Mouse (Mus musculus): ENCODE results near the gene Pvalb. TPM values are rescaled to one million over a fixed set of nuclear protein-coding genes. Genes with fewer than 3 reads are reported as not detected.

The Pvalb gene
- polyA plus RNA-seq, 1 experiment from 2014 or later = 4.6 TPM

- ATAC-seq (ENCODE audit: insufficient number of reproducible peaks, low FRiP score, low TSS enrichment, low read depth) (no peak), DNase-seq (ENCODE audit: low spot score) (no peak)
- Histone ChIP-seq H3K4me2 (ENCODE audit: low read depth, severe bottlenecking) (no peak overlapping the region), H3K9me3 (ENCODE audit: control insufficient read depth, low read length) (no peaks in the 10 kb centered on the region), H3K36me3 (ENCODE audit: control insufficient read depth, insufficient read depth, low read length) (no peaks in the 10 kb centered on the region), H3K27ac (replicated peaks; ENCODE audit: low read depth, low read length) (no peak overlapping the region), H3K9ac (ENCODE audit: low read length) (no peak overlapping the region), H3K4me1 (ENCODE audit: control insufficient read depth, insufficient read depth, low read length) (no peaks in the 10 kb centered on the region), H3K4me3 (ENCODE audit: low read depth, low read length) (no peak overlapping the region), H3K27me3 (ENCODE audit: control insufficient read depth, insufficient read depth, low read length) (peaks cover 3% of the 10 kb centered on the region; the same call in 1 of the 2 replicates)
- WGBS = 82% methylated on average over 4 of the region's 4 CpGs
Observed at GRCm38 (mm10) chr15:78210203-78210602, 4.0 kb upstream of the Pvalb start.

- peaks cover 25% of the 10 kb centered on the region for H3K27me3 ChIP-seq (ENCODE audit: control insufficient read depth, insufficient read depth, low read length)
- no peak for DNase-seq (ENCODE audit: low spot score)
Observed at GRCm38 (mm10) chr15:78205192-78205591, 1.0 kb downstream of the Pvalb start.

GRCm38 (mm10) chr15:78204053-78204847 is 1.9 kb downstream of the Pvalb start:
- H3K4me3 ChIP-seq (ENCODE audit: low read depth, low read length) = peak overlapping the region; percentile 24
- H3K4me1 ChIP-seq (ENCODE audit: control insufficient read depth, insufficient read depth, low read length) = no peaks in the 10 kb centered on the region
- H3K27ac ChIP-seq (replicated peaks; ENCODE audit: low read depth, low read length) = no peak overlapping the region
- ATAC-seq (ENCODE audit: insufficient number of reproducible peaks, low FRiP score, low TSS enrichment, low read depth) (no peak), DNase-seq (ENCODE audit: low spot score) (peak; percentile 62)
- H3K36me3 ChIP-seq (ENCODE audit: control insufficient read depth, insufficient read depth, low read length) = no peaks in the 10 kb centered on the region
- H3K27me3 ChIP-seq (ENCODE audit: control insufficient read depth, insufficient read depth, low read length) = peaks cover 25% of the 10 kb centered on the region
- no peaks in the 10 kb centered on the region for H3K9me3 ChIP-seq (ENCODE audit: control insufficient read depth, low read length)
- H3K4me2 ChIP-seq (ENCODE audit: low read depth, severe bottlenecking) = peak overlapping the region; percentile 45; the same call in 1 of the 2 replicates
- H3K9ac ChIP-seq (ENCODE audit: low read length) = no peak overlapping the region; the same call in 1 of the 2 replicates
- WGBS = 2% methylated on average over 41 of the region's 41 CpGs

More at GRCm38 (mm10) chr15:78205192-78205591, 1.0 kb downstream of the Pvalb start:
- Histone ChIP-seq H3K4me2 (ENCODE audit: low read depth, severe bottlenecking) (no peak overlapping the region), H3K9ac (ENCODE audit: low read length) (no peak overlapping the region), H3K9me3 (ENCODE audit: control insufficient read depth, low read length) (no peaks in the 10 kb centered on the region), H3K27ac (replicated peaks; ENCODE audit: low read depth, low read length) (no peak overlapping the region), H3K4me1 (ENCODE audit: control insufficient read depth, insufficient read depth, low read length) (no peaks in the 10 kb centered on the region), H3K4me3 (ENCODE audit: low read depth, low read length) (no peak overlapping the region), H3K36me3 (ENCODE audit: control insufficient read depth, insufficient read depth, low read length) (no peaks in the 10 kb centered on the region)
- ATAC-seq (ENCODE audit: insufficient number of reproducible peaks, low FRiP score, low TSS enrichment, low read depth) = no peak
- WGBS = 34% methylated on average over 3 of the region's 3 CpGs

- ATAC-seq (ENCODE audit: insufficient number of reproducible peaks, low FRiP score, low TSS enrichment, low read depth) = no peak
- no peaks in the 10 kb centered on the region for H3K9me3 ChIP-seq (ENCODE audit: control insufficient read depth, low read length)
- H3K27me3 ChIP-seq (ENCODE audit: control insufficient read depth, insufficient read depth, low read length) = no peaks in the 10 kb centered on the region
- H3K4me3 ChIP-seq (ENCODE audit: low read depth, low read length) = no peak overlapping the region
- no peak for DNase-seq (ENCODE audit: low spot score)
- H3K4me1 ChIP-seq (ENCODE audit: control insufficient read depth, insufficient read depth, low read length) = no peaks in the 10 kb centered on the region
- H3K36me3 ChIP-seq (ENCODE audit: control insufficient read depth, insufficient read depth, low read length) = no peaks in the 10 kb centered on the region
- WGBS = 69% methylated on average over 28 of the region's 28 CpGs
- no peak overlapping the region for H3K4me2 ChIP-seq (ENCODE audit: low read depth, severe bottlenecking)
- H3K27ac ChIP-seq (replicated peaks; ENCODE audit: low read depth, low read length) = no peak overlapping the region
- H3K9ac ChIP-seq (ENCODE audit: low read length) = no peak overlapping the region
Observed at GRCm38 (mm10) chr15:78195096-78195880, 10.9 kb downstream of the Pvalb start.

- no peaks in the 10 kb centered on the region for H3K9me3 ChIP-seq (ENCODE audit: control insufficient read depth, low read length)
- no peaks in the 10 kb centered on the region for H3K27me3 ChIP-seq (ENCODE audit: control insufficient read depth, insufficient read depth, low read length)
- ATAC-seq (ENCODE audit: insufficient number of reproducible peaks, low FRiP score, low TSS enrichment, low read depth) (no peak), DNase-seq (ENCODE audit: low spot score) (no peak)
- no peaks in the 10 kb centered on the region for H3K36me3 ChIP-seq (ENCODE audit: control insufficient read depth, insufficient read depth, low read length)
- H3K9ac ChIP-seq (ENCODE audit: low read length) = no peak overlapping the region
- no peak overlapping the region for H3K27ac ChIP-seq (replicated peaks; ENCODE audit: low read depth, low read length)
- WGBS = 90% methylated on average over 3 of the region's 3 CpGs
- H3K4me2 ChIP-seq (ENCODE audit: low read depth, severe bottlenecking) = no peak overlapping the region
- H3K4me1 ChIP-seq (ENCODE audit: control insufficient read depth, insufficient read depth, low read length) = no peaks in the 10 kb centered on the region
- no peak overlapping the region for H3K4me3 ChIP-seq (ENCODE audit: low read depth, low read length)
Observed at GRCm38 (mm10) chr15:78194320-78194719, 11.9 kb downstream of the Pvalb start.

GRCm38 (mm10) chr15:78189636-78190035 is 16.6 kb downstream of the Pvalb start:
- WGBS = 84% methylated on average over 7 of the region's 7 CpGs

GRCm38 (mm10) chr15:78188546-78188945 is 17.7 kb downstream of the Pvalb start:
- Histone ChIP-seq H3K4me2 (ENCODE audit: low read depth, severe bottlenecking) (no peak overlapping the region), H3K36me3 (ENCODE audit: control insufficient read depth, insufficient read depth, low read length) (no peaks in the 10 kb centered on the region), H3K9me3 (ENCODE audit: control insufficient read depth, low read length) (no peaks in the 10 kb centered on the region), H3K9ac (ENCODE audit: low read length) (no peak overlapping the region), H3K27me3 (ENCODE audit: control insufficient read depth, insufficient read depth, low read length) (peaks cover 5% of the 10 kb centered on the region; the same call in 1 of the 2 replicates), H3K27ac (replicated peaks; ENCODE audit: low read depth, low read length) (no peak overlapping the region), H3K4me1 (ENCODE audit: control insufficient read depth, insufficient read depth, low read length) (no peaks in the 10 kb centered on the region), H3K4me3 (ENCODE audit: low read depth, low read length) (no peak overlapping the region)
- ATAC-seq (ENCODE audit: insufficient number of reproducible peaks, low FRiP score, low TSS enrichment, low read depth) (no peak), DNase-seq (ENCODE audit: low spot score) (no peak)
- 85% methylated on average over 3 of the region's 3 CpGs for WGBS

More at GRCm38 (mm10) chr15:78189636-78190035, 16.6 kb downstream of the Pvalb start:
- no peak overlapping the region for H3K4me2 ChIP-seq (ENCODE audit: low read depth, severe bottlenecking)
- ATAC-seq (ENCODE audit: insufficient number of reproducible peaks, low FRiP score, low TSS enrichment, low read depth) (no peak), DNase-seq (ENCODE audit: low spot score) (no peak)
- H3K9ac ChIP-seq (ENCODE audit: low read length) = no peak overlapping the region
- H3K36me3 ChIP-seq (ENCODE audit: control insufficient read depth, insufficient read depth, low read length) = no peaks in the 10 kb centered on the region
- H3K27me3 ChIP-seq (ENCODE audit: control insufficient read depth, insufficient read depth, low read length) = no peaks in the 10 kb centered on the region
- H3K9me3 ChIP-seq (ENCODE audit: control insufficient read depth, low read length) = no peaks in the 10 kb centered on the region
- H3K4me1 ChIP-seq (ENCODE audit: control insufficient read depth, insufficient read depth, low read length) = no peaks in the 10 kb centered on the region
- no peak overlapping the region for H3K27ac ChIP-seq (replicated peaks; ENCODE audit: low read depth, low read length)
- H3K4me3 ChIP-seq (ENCODE audit: low read depth, low read length) = no peak overlapping the region

GRCm38 (mm10) chr15:78186906-78187305 is 19.3 kb downstream of the Pvalb start:
- Histone ChIP-seq H3K4me1 (ENCODE audit: control insufficient read depth, insufficient read depth, low read length) (no peaks in the 10 kb centered on the region), H3K9ac (ENCODE audit: low read length) (no peak overlapping the region), H3K4me2 (ENCODE audit: low read depth, severe bottlenecking) (no peak overlapping the region), H3K4me3 (ENCODE audit: low read depth, low read length) (no peak overlapping the region), H3K27ac (replicated peaks; ENCODE audit: low read depth, low read length) (no peak overlapping the region), H3K27me3 (ENCODE audit: control insufficient read depth, insufficient read depth, low read length) (peaks cover 5% of the 10 kb centered on the region; the same call in 1 of the 2 replicates), H3K9me3 (ENCODE audit: control insufficient read depth, low read length) (no peaks in the 10 kb centered on the region), H3K36me3 (ENCODE audit: control insufficient read depth, insufficient read depth, low read length) (no peaks in the 10 kb centered on the region)
- ATAC-seq (ENCODE audit: insufficient number of reproducible peaks, low FRiP score, low TSS enrichment, low read depth) (no peak), DNase-seq (ENCODE audit: low spot score) (no peak)
- 59% methylated on average over 5 of the region's 5 CpGs for WGBS
